Mouse (Mus musculus): ENCODE results near the gene Gm45837. TPM values are rescaled to one million over a fixed set of nuclear protein-coding genes. Genes with fewer than 3 reads are reported as not detected.

Gene Gm45837
- polyA plus RNA-seq, 1 experiment: 0.55 TPM

DNA sequence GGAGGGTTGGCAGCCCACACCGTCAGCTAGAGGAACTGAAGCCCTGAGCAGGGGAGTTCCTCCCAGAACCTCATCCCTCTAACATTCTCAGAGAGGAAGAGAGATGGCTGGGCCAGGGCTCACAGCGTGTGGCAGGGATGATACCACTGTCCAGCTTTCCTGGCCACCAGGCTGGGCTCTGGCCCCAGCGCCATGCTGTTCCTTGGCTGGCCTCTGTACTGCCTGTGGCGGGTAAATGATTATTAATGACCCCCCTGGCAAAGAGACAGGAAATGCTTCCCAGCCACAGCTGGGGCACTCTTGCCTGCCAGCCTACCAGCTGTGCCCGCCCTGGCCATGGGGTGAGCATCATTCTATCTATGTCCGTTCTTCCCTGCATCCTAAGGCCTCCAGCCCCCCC is 44.5 kb downstream of the Gm45837 start:
- no peak overlapping the region for H3ac ChIP-seq (ENCODE audit: control insufficient read depth, insufficient read length)
- no peaks in the 10 kb centered on the region for H3K36me3 ChIP-seq (ENCODE audit: control insufficient read depth, insufficient read depth)
- H3K79me2 ChIP-seq (ENCODE audit: control insufficient read depth, insufficient read depth): peaks cover 5% of the 10 kb centered on the region
- no peak overlapping the region for H3K4me2 ChIP-seq (ENCODE audit: low read depth)
- TF ChIP-seq E2F4 (IDR thresholded peaks at IDR 0.05; ENCODE audit: insufficient read depth) (no peak), REST (IDR thresholded peaks at IDR 0.05; ENCODE audit: insufficient read depth, insufficient read length) (no peak), TCF12 (IDR thresholded peaks at IDR 0.05; ENCODE audit: insufficient read depth, poor library complexity, severe bottlenecking) (no peak), USF1 (IDR thresholded peaks at IDR 0.05; ENCODE audit: low read depth) (no peak), POLR2AphosphoS2 (IDR thresholded peaks at IDR 0.05; ENCODE audit: insufficient read length, low read depth) (no peak), MAX (IDR thresholded peaks at IDR 0.05; ENCODE audit: low read depth) (no peak), CEBPB (IDR thresholded peaks at IDR 0.05; ENCODE audit: insufficient read depth, poor library complexity, severe bottlenecking) (no peak), TCF3 (IDR thresholded peaks at IDR 0.05; ENCODE audit: insufficient read length, low read depth) (no peak), MYOD1 (IDR thresholded peaks at IDR 0.05; ENCODE audit: control insufficient read depth in 1 of 3, insufficient read length in 2 of 3, low read depth in 2 of 3) (no peak), SRF (IDR thresholded peaks at IDR 0.05; ENCODE audit: control insufficient read depth, insufficient read length, low read depth) (no peak), POLR2A (IDR thresholded peaks at IDR 0.05; ENCODE audit: insufficient read length, low read depth) (no peak), MYOG (IDR thresholded peaks at IDR 0.05; ENCODE audit: control insufficient read depth in 1 of 3, insufficient read depth in 1 of 3, insufficient read length in 2 of 3, low read depth in 2 of 3) (no peak)
- no peaks in the 10 kb centered on the region for H3K27me3 ChIP-seq (ENCODE audit: control insufficient read depth, insufficient read depth, insufficient read length)
- H3K4me3 ChIP-seq: no peak overlapping the region

DNA sequence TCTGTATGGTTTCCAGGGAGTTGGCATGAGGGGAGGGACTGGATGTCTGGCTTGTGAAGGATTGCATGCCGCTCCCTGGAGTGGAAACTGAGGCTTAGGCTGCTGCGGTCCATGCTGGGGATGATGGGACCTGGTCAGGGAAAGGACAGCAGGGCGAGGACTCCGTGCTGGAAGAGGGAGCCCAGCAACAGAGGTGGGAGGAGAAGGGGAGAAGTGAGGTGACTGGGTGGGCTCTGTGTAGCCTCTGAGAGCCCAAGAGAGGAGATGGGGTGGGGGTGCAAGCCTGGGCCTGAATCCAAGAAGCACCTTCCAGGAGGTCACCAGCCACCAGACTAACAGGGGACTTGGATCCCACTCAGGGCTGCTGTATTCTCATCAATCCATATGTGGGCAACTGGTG is 45.6 kb downstream of the Gm45837 start:
- no peak for TF ChIP-seq MYOD1 (IDR thresholded peaks at IDR 0.05; ENCODE audit: control insufficient read depth in 1 of 3, insufficient read length in 2 of 3, low read depth in 2 of 3)
- no peak for TF ChIP-seq TCF12 (IDR thresholded peaks at IDR 0.05; ENCODE audit: insufficient read depth, poor library complexity, severe bottlenecking)
- TF ChIP-seq MAX (IDR thresholded peaks at IDR 0.05; ENCODE audit: low read depth): no peak
- no peak for TF ChIP-seq CEBPB (IDR thresholded peaks at IDR 0.05; ENCODE audit: insufficient read depth, poor library complexity, severe bottlenecking)
- no peak for TF ChIP-seq SRF (IDR thresholded peaks at IDR 0.05; ENCODE audit: control insufficient read depth, insufficient read length, low read depth)
- no peak for TF ChIP-seq E2F4 (IDR thresholded peaks at IDR 0.05; ENCODE audit: insufficient read depth)
- no peak for TF ChIP-seq REST (IDR thresholded peaks at IDR 0.05; ENCODE audit: insufficient read depth, insufficient read length)
- TF ChIP-seq USF1 (IDR thresholded peaks at IDR 0.05; ENCODE audit: low read depth): no peak
- no peak for TF ChIP-seq POLR2A (IDR thresholded peaks at IDR 0.05; ENCODE audit: insufficient read length, low read depth)
- TF ChIP-seq MYOG (IDR thresholded peaks at IDR 0.05; ENCODE audit: control insufficient read depth in 1 of 3, insufficient read depth in 1 of 3, insufficient read length in 2 of 3, low read depth in 2 of 3): no peak
- TF ChIP-seq TCF3 (IDR thresholded peaks at IDR 0.05; ENCODE audit: insufficient read length, low read depth): no peak
- no peak for TF ChIP-seq POLR2AphosphoS2 (IDR thresholded peaks at IDR 0.05; ENCODE audit: insufficient read length, low read depth)
- Histone ChIP-seq H3K27me3 (ENCODE audit: control insufficient read depth, insufficient read depth, insufficient read length) (no peaks in the 10 kb centered on the region), H3K4me2 (ENCODE audit: low read depth) (no peak overlapping the region), H3ac (ENCODE audit: control insufficient read depth, insufficient read length) (no peak overlapping the region), H3K36me3 (ENCODE audit: control insufficient read depth, insufficient read depth) (no peaks in the 10 kb centered on the region), H3K4me3 (no peak overlapping the region), H3K79me2 (ENCODE audit: control insufficient read depth, insufficient read depth) (peaks cover 5% of the 10 kb centered on the region)

DNA sequence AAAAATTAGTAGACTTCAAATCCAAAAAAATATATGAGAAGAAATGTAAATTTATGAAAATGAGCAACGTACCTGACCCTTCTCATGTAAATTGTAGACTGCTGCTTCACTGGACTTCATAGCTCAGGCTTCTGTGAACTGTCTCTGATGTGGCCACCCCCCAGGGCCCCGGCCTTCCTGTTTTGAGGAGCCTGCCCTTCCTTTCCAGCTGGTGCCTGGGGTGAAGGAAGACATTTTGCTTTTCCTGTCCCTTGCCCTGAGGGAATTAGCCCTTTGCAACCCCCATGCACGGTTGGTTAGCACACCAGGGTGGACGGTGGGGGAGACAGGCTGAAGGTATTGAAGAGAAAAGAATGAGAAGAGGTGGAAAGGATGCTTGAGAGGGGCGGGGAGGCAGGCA is 46.1 kb downstream of the Gm45837 start:
- H3K36me3 ChIP-seq (ENCODE audit: control insufficient read depth, insufficient read depth): no peaks in the 10 kb centered on the region
- no peak overlapping the region for H3K4me3 ChIP-seq
- no peaks in the 10 kb centered on the region for H3K27me3 ChIP-seq (ENCODE audit: control insufficient read depth, insufficient read depth, insufficient read length)
- peaks cover 3% of the 10 kb centered on the region for H3K79me2 ChIP-seq (ENCODE audit: control insufficient read depth, insufficient read depth)
- no peak overlapping the region for H3K4me2 ChIP-seq (ENCODE audit: low read depth)
- H3ac ChIP-seq (ENCODE audit: control insufficient read depth, insufficient read length): no peak overlapping the region
- TF ChIP-seq POLR2AphosphoS2 (IDR thresholded peaks at IDR 0.05; ENCODE audit: insufficient read length, low read depth): no peak
- TF ChIP-seq SRF (IDR thresholded peaks at IDR 0.05; ENCODE audit: control insufficient read depth, insufficient read length, low read depth): no peak
- TF ChIP-seq USF1 (IDR thresholded peaks at IDR 0.05; ENCODE audit: low read depth): no peak
- TF ChIP-seq TCF3 (IDR thresholded peaks at IDR 0.05; ENCODE audit: insufficient read length, low read depth): no peak
- no peak for TF ChIP-seq POLR2A (IDR thresholded peaks at IDR 0.05; ENCODE audit: insufficient read length, low read depth)

DNA sequence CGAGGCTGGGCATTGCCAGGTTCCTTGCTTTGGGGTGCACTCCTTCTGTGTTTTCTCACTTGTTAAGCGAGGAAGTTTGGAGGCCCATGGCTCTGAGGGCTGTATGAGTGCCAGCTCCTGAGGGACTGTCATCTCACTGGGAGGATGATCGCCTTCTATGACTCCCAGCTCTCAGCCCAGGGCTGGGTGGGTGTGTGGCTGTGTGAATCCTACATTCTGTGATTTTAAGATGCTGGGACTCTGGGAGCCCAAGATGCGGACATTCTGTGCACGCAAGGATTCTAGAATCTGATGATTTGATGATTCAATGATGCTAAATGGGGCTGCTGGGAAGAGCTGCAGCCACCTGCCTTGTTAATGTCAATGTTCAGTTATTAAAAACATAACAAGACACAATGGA is 46.6 kb downstream of the Gm45837 start:
- TF ChIP-seq MAX (IDR thresholded peaks at IDR 0.05; ENCODE audit: low read depth) (no peak), USF1 (IDR thresholded peaks at IDR 0.05; ENCODE audit: low read depth) (no peak), MYOG (IDR thresholded peaks at IDR 0.05; ENCODE audit: control insufficient read depth in 1 of 3, insufficient read depth in 1 of 3, insufficient read length in 2 of 3, low read depth in 2 of 3) (no peak), MYOD1 (IDR thresholded peaks at IDR 0.05; ENCODE audit: control insufficient read depth in 1 of 3, insufficient read length in 2 of 3, low read depth in 2 of 3) (no peak), POLR2AphosphoS2 (IDR thresholded peaks at IDR 0.05; ENCODE audit: insufficient read length, low read depth) (no peak), CEBPB (IDR thresholded peaks at IDR 0.05; ENCODE audit: insufficient read depth, poor library complexity, severe bottlenecking) (no peak), E2F4 (IDR thresholded peaks at IDR 0.05; ENCODE audit: insufficient read depth) (no peak), TCF12 (IDR thresholded peaks at IDR 0.05; ENCODE audit: insufficient read depth, poor library complexity, severe bottlenecking) (no peak), POLR2A (IDR thresholded peaks at IDR 0.05; ENCODE audit: insufficient read length, low read depth) (no peak), REST (IDR thresholded peaks at IDR 0.05; ENCODE audit: insufficient read depth, insufficient read length) (no peak), TCF3 (IDR thresholded peaks at IDR 0.05; ENCODE audit: insufficient read length, low read depth) (no peak)
- Histone ChIP-seq H3K27me3 (ENCODE audit: control insufficient read depth, insufficient read depth, insufficient read length) (no peaks in the 10 kb centered on the region), H3K4me2 (ENCODE audit: low read depth) (no peak overlapping the region)

DNA sequence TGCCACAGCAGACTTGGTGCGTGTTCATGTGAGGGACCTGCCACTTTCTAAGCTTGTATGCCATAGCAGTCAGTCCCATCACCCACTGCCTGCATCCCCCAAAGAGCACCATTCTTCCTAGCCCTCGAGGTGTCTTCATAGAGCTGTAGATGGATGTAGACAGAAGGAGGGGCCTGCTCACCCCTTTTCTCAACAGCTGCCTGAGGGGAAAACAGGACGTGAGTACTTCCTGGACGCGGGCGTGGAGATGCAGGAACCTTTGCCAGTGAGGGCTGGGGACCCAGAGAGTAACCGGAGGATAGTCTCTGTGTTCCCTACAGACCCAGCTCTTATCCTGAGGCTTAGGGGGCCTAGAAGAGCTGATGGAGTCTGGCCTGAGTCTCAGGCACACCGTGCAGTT is 47.1 kb downstream of the Gm45837 start:
- Histone ChIP-seq H3ac (ENCODE audit: control insufficient read depth, insufficient read length) (no peak overlapping the region), H3K79me2 (ENCODE audit: control insufficient read depth, insufficient read depth) (peaks cover 3% of the 10 kb centered on the region), H3K27me3 (ENCODE audit: control insufficient read depth, insufficient read depth, insufficient read length) (no peaks in the 10 kb centered on the region), H3K4me2 (ENCODE audit: low read depth) (no peak overlapping the region), H3K36me3 (ENCODE audit: control insufficient read depth, insufficient read depth) (no peaks in the 10 kb centered on the region), H3K4me3 (no peak overlapping the region)
- no peak for TF ChIP-seq CEBPB (IDR thresholded peaks at IDR 0.05; ENCODE audit: insufficient read depth, poor library complexity, severe bottlenecking)
- peak in 1 of 3 experiments; percentile 16 for TF ChIP-seq MYOD1 (IDR thresholded peaks at IDR 0.05; ENCODE audit: control insufficient read depth in 1 of 3, insufficient read length in 2 of 3, low read depth in 2 of 3)

More for the DNA sequence above, 46.6 kb downstream of the Gm45837 start:
- no peak overlapping the region for H3ac ChIP-seq (ENCODE audit: control insufficient read depth, insufficient read length)
- H3K79me2 ChIP-seq (ENCODE audit: control insufficient read depth, insufficient read depth): peaks cover 3% of the 10 kb centered on the region
- no peak overlapping the region for H3K4me3 ChIP-seq
- no peaks in the 10 kb centered on the region for H3K36me3 ChIP-seq (ENCODE audit: control insufficient read depth, insufficient read depth)
